Mouse (Mus musculus) left cerebral cortex, adult 11 months (tissue): ENCODE measurements around the gene Crcp.
A peak's percentile ranks its signal among the peaks of the same experiment; 100 is the strongest.

Source experiments
- DNase-seq: peaks from one replicate; pipeline ENCODE4 v3.0.0; 2022; ENCODE audit warnings: low spot score

Gene Crcp

GRCm38 (mm10) chr5:130029142-130029897, at the start of gene Crcp, which contains the start of gene Asl:
TSS of gene Crcp (plus strand) at chr5:130029290.
TSS of gene Asl (minus strand) at chr5:130029247.
- DNase-seq, result peak; percentile 55

GRCm38 (mm10) chr5:129980216-129980615, 48.9 kb upstream of the Crcp start:
- DNase-seq, result no peak

- no peak for DNase-seq
Measured at GRCm38 (mm10) chr5:129989376-129989775, 39.7 kb upstream of the Crcp start.

GRCm38 (mm10) chr5:129991898-129992297, 37.2 kb upstream of the Crcp start:
- DNase-seq, result no peak

GRCm38 (mm10) chr5:129993374-129993773, 35.7 kb upstream of the Crcp start:
- no peak for DNase-seq

GRCm38 (mm10) chr5:129994989-129995388, 34.1 kb upstream of the Crcp start:
- DNase-seq, result no peak

GRCm38 (mm10) chr5:129997700-129998099, 31.4 kb upstream of the Crcp start:
- no peak for DNase-seq

GRCm38 (mm10) chr5:129999097-129999496, 30.0 kb upstream of the Crcp start:
- DNase-seq, result no peak

GRCm38 (mm10) chr5:130000735-130001134, 28.4 kb upstream of the Crcp start:
- no peak for DNase-seq

- no peak for DNase-seq
Measured at GRCm38 (mm10) chr5:130001356-130001987, 27.6 kb upstream of the Crcp start.

GRCm38 (mm10) chr5:130002301-130003146, 26.6 kb upstream of the Crcp start, which contains the start of gene Gusb:
TSS of gene Gusb (minus strand) at chr5:130003049.
- DNase-seq, result peak; percentile 71

- no peak for DNase-seq
Measured at GRCm38 (mm10) chr5:130003229-130003628, 25.9 kb upstream of the Crcp start.

- no peak for DNase-seq
Measured at GRCm38 (mm10) chr5:130007344-130007743, 21.7 kb upstream of the Crcp start.

GRCm38 (mm10) chr5:130008034-130008590, 21.0 kb upstream of the Crcp start:
- no peak for DNase-seq

GRCm38 (mm10) chr5:130009784-130010183, 19.3 kb upstream of the Crcp start:
- no peak for DNase-seq

- DNase-seq, result no peak
Measured at GRCm38 (mm10) chr5:130010961-130011360, 18.1 kb upstream of the Crcp start.

- no peak for DNase-seq
Measured at GRCm38 (mm10) chr5:130015104-130015503, 14.0 kb upstream of the Crcp start.

GRCm38 (mm10) chr5:130019461-130019860, 9.6 kb upstream of the Crcp start:
- DNase-seq, result no peak

- no peak for DNase-seq
Measured at GRCm38 (mm10) chr5:130021361-130021966, 7.6 kb upstream of the Crcp start.

GRCm38 (mm10) chr5:130022366-130022765, 6.7 kb upstream of the Crcp start:
- DNase-seq, result no peak

GRCm38 (mm10) chr5:130023067-130023766, 5.9 kb upstream of the Crcp start:
- no peak for DNase-seq
